Mouse (Mus musculus) kidney, adult 2 months (tissue): ENCODE data around the gene Sbp. TPM values are rescaled to one million over a fixed set of nuclear protein-coding genes. Genes with fewer than 3 reads are reported as not detected.
A peak's percentile ranks its signal among the peaks of the same experiment; 100 is the strongest.

Source experiments
- DNase-seq: peaks from one replicate; pipeline ENCODE4 v3.0.0; 2021
- H3K27ac ChIP-seq: fragments of 200-500 bp; 2 replicates; pipeline ENCODE4 v1.5.1; 2012; ENCODE audit warnings: low read depth, low read length, control low read depth, inconsistent platforms; ENCODE audit not compliant: insufficient read depth
- H3K27me3 ChIP-seq: fragments of 200-500 bp; replicated peaks from 2 replicates; pipeline ENCODE4 v1.6.1; 2012; ENCODE audit warnings: mild to moderate bottlenecking, moderate library complexity, low read length, inconsistent platforms; ENCODE audit not compliant: control insufficient read depth, insufficient read depth
- H3K36me3 ChIP-seq: fragments of 200-500 bp; 2 replicates; pipeline ENCODE4 v1.6.1; 2012; ENCODE audit warnings: mild to moderate bottlenecking, moderate library complexity, low read length, inconsistent platforms; ENCODE audit not compliant: control insufficient read depth, insufficient read depth
- H3K4me1 ChIP-seq: fragments of 200-500 bp; 2 replicates; pipeline ENCODE4 v1.6.1; 2011; ENCODE audit warnings: low read length; ENCODE audit not compliant: control insufficient read depth, insufficient read depth
- H3K4me3 ChIP-seq: fragments of 200-500 bp; 2 replicates; pipeline ENCODE4 v1.5.1; 2011; ENCODE audit warnings: mild to moderate bottlenecking, low read depth, low read length, control low read depth; ENCODE audit not compliant: insufficient read depth
- CTCF ChIP-seq: fragments of 200-500 bp; conservative IDR thresholded peaks from 2 replicates; pipeline ENCODE4 v1.5.1; 2011; ENCODE audit warnings: low read depth, mild to moderate bottlenecking, control low read depth, low read length, moderate library complexity, mixed read lengths; ENCODE audit not compliant: insufficient read depth, insufficient read length
- POLR2A ChIP-seq: fragments of 200-500 bp; IDR thresholded peaks from one replicate; pipeline ENCODE4 v1.6.1; 2011; ENCODE audit warnings: low read depth, low read length, control low read depth
- WGBS: fragments of 180-500 bp; shearing (Covaris S2); methylation state at CpG from one replicate; pipeline ENCODE4 v1.1.7; 2018; 5-methylcytosine and 5-hydroxymethylcytosine counted together
- polyA plus RNA-seq: library from polyadenylated mRNA; depleted of rRNA; stranded (reverse); fragments of >200 nt; gene quantifications from 2 replicates; pipeline ENCODE4 v1.2.3, GENCODE M21; 2012

Gene Sbp
- polyA plus RNA-seq, 1 experiment = not detected

GRCm38 (mm10) chr17:23955174-23955573, 13.7 kb downstream of the Sbp start, which contains the start of gene Sbpl:
Sbpl (minus strand) TSS chr17:23955274.
- DNase-seq = no peak
- WGBS = 81% methylated on average over 5 of the region's 5 CpGs
- Histone ChIP-seq H3K27ac (no peak within 1 kb of the TSS), H3K4me3 (no peak within 1 kb of the TSS), H3K36me3 (no peaks in the 10 kb centered on the region), H3K4me1 (no peaks in the 10 kb centered on the region), H3K27me3 (no peaks in the 10 kb centered on the region)
- TF ChIP-seq POLR2A = no peak
- TF ChIP-seq CTCF = no peak

DNA sequence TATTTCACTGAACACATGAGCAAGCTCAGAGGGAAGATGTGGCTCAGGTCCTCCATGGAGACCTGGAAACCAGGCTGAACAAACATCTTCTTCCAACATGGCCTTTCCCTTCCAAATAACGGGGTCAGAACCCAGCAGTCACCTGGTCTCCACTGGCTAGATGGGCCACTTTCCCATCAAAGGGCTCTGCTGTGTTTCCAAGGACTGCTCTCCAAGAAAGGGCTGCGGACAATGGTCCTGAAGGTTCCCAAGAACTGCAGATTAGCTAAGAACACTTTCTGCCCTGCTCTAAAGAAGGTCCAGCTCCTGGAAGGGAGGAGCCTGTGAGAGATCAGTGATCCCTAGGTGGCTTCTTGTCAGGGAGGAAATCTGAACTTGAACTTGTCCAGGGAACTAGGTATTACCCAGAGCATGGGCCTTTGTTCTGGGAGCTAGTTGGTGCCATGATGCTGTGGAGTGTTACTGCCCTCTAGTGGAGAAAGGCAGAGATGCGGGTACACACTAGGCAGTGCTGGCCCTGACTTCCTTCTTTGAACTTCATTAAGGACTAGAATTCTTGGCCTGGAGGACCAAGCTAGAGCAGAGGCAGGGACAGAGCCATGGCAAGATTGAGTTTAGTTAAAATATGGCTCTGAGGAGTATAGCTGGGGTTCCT, 18.7 kb downstream of the Sbp start:
- Histone ChIP-seq H3K27ac (no peak overlapping the region), H3K36me3 (no peaks in the 10 kb centered on the region), H3K27me3 (no peaks in the 10 kb centered on the region), H3K4me3 (no peak overlapping the region), H3K4me1 (no peaks in the 10 kb centered on the region)
- WGBS = 42% methylated on average over 3 of the region's 3 CpGs
- TF ChIP-seq POLR2A (no peak), CTCF (peak; percentile 99)
- peak; percentile 84 for DNase-seq

GRCm38 (mm10) chr17:23961573-23962122, 20.2 kb downstream of the Sbp start:
- Histone ChIP-seq H3K36me3 (no peaks in the 10 kb centered on the region), H3K27ac (no peak overlapping the region), H3K27me3 (no peaks in the 10 kb centered on the region), H3K4me1 (no peaks in the 10 kb centered on the region), H3K4me3 (no peak overlapping the region)
- no peak for DNase-seq
- TF ChIP-seq POLR2A (no peak), CTCF (no peak)
- WGBS = 60% methylated on average over 4 of the region's 4 CpGs

DNA sequence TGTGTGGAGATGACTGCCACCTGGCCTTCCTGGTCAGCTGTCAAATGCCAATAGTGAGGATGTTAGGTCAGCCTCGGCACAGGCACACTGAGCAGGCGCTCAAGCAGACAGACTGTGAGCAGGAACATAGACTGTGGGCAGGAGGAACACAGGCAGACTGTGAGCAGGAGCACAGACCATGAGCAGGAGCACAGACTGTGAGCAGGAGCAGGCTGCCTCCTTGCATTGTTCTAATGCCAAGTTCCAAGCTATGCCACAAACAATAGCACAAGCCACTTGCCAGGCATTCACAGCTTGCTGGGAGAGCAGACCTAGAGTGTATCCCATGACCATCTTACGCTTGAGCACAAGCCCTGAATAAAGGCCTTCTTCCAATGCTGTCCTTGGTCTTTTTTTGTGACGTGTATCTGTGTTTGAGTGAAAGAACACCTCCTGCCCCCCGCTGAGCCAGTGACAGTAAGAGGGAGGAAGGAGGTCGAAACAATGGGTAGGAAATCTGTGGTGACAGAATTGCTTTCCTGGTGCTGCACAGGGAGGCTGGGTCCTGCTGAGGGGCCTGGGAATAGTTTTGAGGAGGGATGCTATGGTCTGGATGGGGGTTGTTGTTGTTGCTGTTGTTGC, 24.4 kb downstream of the Sbp start:
- Histone ChIP-seq H3K4me3 (no peak overlapping the region), H3K27ac (no peak overlapping the region), H3K27me3 (no peaks in the 10 kb centered on the region), H3K4me1 (peaks cover 7% of the 10 kb centered on the region), H3K36me3 (no peaks in the 10 kb centered on the region)
- 56% methylated on average over 6 of the region's 6 CpGs for WGBS
- no peak for DNase-seq
- TF ChIP-seq POLR2A = no peak
- no peak for TF ChIP-seq CTCF

- peak overlapping the region; percentile 13; the same call in 1 of the 2 replicates for H3K27ac ChIP-seq
- 69% methylated on average over 10 of the region's 10 CpGs for WGBS
- no peak for TF ChIP-seq CTCF
- no peak for TF ChIP-seq POLR2A
- H3K36me3 ChIP-seq = no peaks in the 10 kb centered on the region
- peak; percentile 73 for DNase-seq
- no peaks in the 10 kb centered on the region for H3K27me3 ChIP-seq
- H3K4me1 ChIP-seq = peaks cover 7% of the 10 kb centered on the region
- H3K4me3 ChIP-seq = no peak overlapping the region
Observed at GRCm38 (mm10) chr17:23966658-23967401, 25.4 kb downstream of the Sbp start.

DNA sequence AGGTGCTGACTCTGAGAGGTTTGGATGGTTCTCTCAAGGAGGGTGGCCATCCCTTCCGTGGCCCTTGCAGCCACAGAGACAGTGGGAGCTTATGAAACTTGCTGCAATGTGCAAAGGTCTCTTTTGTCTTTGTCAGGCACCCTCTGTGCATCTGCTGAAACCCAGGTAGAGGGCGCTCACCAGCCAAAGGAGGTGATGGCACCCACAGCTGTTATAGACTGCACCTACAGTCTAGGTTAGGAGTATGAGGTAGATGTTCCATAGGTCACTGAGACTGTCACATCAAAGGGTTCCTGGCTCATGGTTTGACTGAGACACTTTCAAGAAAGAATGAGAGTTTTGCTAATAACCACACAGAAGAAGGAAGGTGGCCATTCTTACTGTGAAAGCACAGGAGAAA, 27.3 kb downstream of the Sbp start:
- peaks cover 7% of the 10 kb centered on the region for H3K4me1 ChIP-seq
- TF ChIP-seq CTCF (no peak; the same call in 1 of the 2 replicates), POLR2A (no peak)
- no peak overlapping the region for H3K4me3 ChIP-seq
- H3K27ac ChIP-seq = no peak overlapping the region
- peak; percentile 56 for DNase-seq
- H3K36me3 ChIP-seq = no peaks in the 10 kb centered on the region
- 56% methylated on average over 2 of the region's 2 CpGs for WGBS
- H3K27me3 ChIP-seq = no peaks in the 10 kb centered on the region

- Histone ChIP-seq H3K36me3 (no peaks in the 10 kb centered on the region), H3K27ac (no peak overlapping the region), H3K4me3 (no peak overlapping the region), H3K27me3 (no peaks in the 10 kb centered on the region), H3K4me1 (peaks cover 7% of the 10 kb centered on the region)
- WGBS = 4% methylated on average over 1 of the region's 1 CpGs
- peak; percentile 85 for DNase-seq
- TF ChIP-seq POLR2A (no peak), CTCF (peak; percentile 88)
Observed at GRCm38 (mm10) chr17:23969231-23969630, 27.8 kb downstream of the Sbp start.
